Mouse (Mus musculus) lung, embryonic 14.5 days (tissue): ENCODE data around the gene Hmgb2. TPM values are rescaled to one million over a fixed set of nuclear protein-coding genes. Genes with fewer than 3 reads are reported as not detected.

Source experiments
- ATAC-seq: fragments of 200-750 bp; cut with Nextera tagmentation; 2 replicates; pipeline ENCODE4 v1.8.0; 2017; ENCODE audit warnings: mild to moderate bottlenecking, moderate TSS enrichment, moderate library complexity; ENCODE audit not compliant: insufficient read depth
- DNase-seq: peaks from one replicate; pipeline ENCODE4 v3.0.0-alpha.2; 2015
- H3K27ac ChIP-seq: fragments of 300-500 bp; sonication (generic); 2 replicates; pipeline ENCODE4 v1.5.1; 2014; ENCODE audit warnings: low read depth, mild to moderate bottlenecking, moderate library complexity
- H3K27me3 ChIP-seq: fragments of 300-500 bp; sonication (generic); 2 replicates; pipeline ENCODE4 v1.6.1; 2014; ENCODE audit warnings: low read length, control low read depth; ENCODE audit not compliant: insufficient read depth
- H3K36me3 ChIP-seq: fragments of 300-500 bp; sonication (generic); 2 replicates; pipeline ENCODE4 v1.6.1; 2014; ENCODE audit warnings: control low read depth; ENCODE audit not compliant: insufficient read depth
- H3K4me1 ChIP-seq: fragments of 300-500 bp; sonication (generic); 2 replicates; pipeline ENCODE4 v1.6.1; 2014; ENCODE audit warnings: antibody characterized with exemption, control low read depth; ENCODE audit not compliant: insufficient read depth
- H3K4me2 ChIP-seq: fragments of 300-500 bp; sonication (generic); 2 replicates; pipeline ENCODE4 v1.6.1; 2014; ENCODE audit warnings: mild to moderate bottlenecking
- H3K4me3 ChIP-seq: fragments of 300-500 bp; sonication (generic); 2 replicates; pipeline ENCODE4 v1.5.1; 2014; ENCODE audit warnings: low read depth, low read length
- H3K9ac ChIP-seq: fragments of 300-500 bp; sonication (generic); 2 replicates; pipeline ENCODE4 v1.6.1; 2014
- H3K9me3 ChIP-seq: fragments of 300-500 bp; sonication (generic); 2 replicates; pipeline ENCODE4 v1.6.1; 2016; ENCODE audit warnings: low read depth, low read length, control low read depth
- CTCF ChIP-seq: IDR thresholded peaks from 2 replicates; pipeline ENCODE4 v1.5.1; 2016; ENCODE audit warnings: antibody characterized with exemption, low read depth
- WGBS: fragments of 180-500 bp; shearing (Covaris S2); extraction: QIAGEN DNeasy Blood & Tissue Kit; methylation state at CpG from one replicate; pipeline ENCODE4 v1.1.7; 2014; 5-methylcytosine and 5-hydroxymethylcytosine counted together
- polyA plus RNA-seq: library from polyadenylated mRNA; unstranded; fragments of >200 nt; fragmentation: Nextera tagmentation; extraction: Ambion mirVana; gene quantifications from 2 replicates; pipeline ENCODE4 v1.2.1, GENCODE M21; 2014

Gene Hmgb2
- 500 and 503 TPM in 2 replicates for polyA plus RNA-seq

DNA sequence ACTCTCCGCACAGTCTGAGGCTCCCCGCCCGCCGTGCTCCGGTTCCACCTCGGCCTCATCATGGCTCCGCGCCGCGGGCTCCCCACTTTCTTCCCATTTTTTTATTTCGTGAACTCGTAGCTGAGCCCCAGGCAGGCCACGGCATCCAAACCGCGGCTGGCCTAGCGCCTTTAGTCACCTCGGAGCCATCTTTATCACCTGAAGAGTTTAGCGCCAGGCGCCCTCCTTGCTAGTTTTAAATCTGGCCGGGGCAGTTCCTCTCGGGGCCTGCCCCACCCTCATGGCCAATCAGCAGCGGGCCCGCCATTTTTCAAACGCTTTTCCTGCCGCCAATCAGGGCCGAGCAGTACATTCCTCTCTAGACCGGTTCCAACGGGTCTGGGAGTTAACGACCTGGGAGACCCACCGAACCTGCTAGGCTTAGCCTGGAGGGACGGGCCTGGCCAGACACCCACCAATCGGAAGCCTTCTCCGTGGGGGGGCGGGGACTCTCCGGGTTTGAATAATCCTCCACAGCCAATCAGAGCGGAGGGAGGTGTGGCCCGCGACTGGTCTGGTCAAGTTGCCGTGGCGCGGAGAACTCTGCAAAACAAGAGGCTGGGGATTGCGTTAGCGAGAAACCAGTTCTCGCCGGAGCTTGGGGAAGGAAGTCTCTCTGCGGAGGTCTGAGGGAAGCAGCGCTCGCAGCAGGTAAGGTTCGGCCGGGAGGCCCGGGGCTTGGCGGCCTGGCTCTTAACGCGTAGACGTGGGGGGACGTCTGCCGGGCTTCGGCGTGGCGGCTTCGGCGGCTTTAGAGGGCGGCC, at the start of gene Hmgb2:
TSS of gene Hmgb2 (plus strand) at position 592 of the 803 bp plus-strand sequence.
- H3K4me2 ChIP-seq: peak within 1 kb of the TSS; percentile 89
- no peak for TF ChIP-seq CTCF
- no peaks in the 10 kb centered on the region for H3K27me3 ChIP-seq
- H3K4me3 ChIP-seq: peak within 1 kb of the TSS; percentile 93
- WGBS: 0% methylated on average over 63 of the region's 63 CpGs
- peak within 1 kb of the TSS; percentile 100 for H3K27ac ChIP-seq
- no peaks in the 10 kb centered on the region for H3K9me3 ChIP-seq
- peak within 1 kb of the TSS; percentile 100 for H3K9ac ChIP-seq
- peaks cover 32% of the 10 kb centered on the region for H3K36me3 ChIP-seq
- peak; percentile 99 for DNase-seq
- no peaks in the 10 kb centered on the region; the same call in 1 of the 2 replicates for H3K4me1 ChIP-seq
- peak; percentile 100 for ATAC-seq

DNA sequence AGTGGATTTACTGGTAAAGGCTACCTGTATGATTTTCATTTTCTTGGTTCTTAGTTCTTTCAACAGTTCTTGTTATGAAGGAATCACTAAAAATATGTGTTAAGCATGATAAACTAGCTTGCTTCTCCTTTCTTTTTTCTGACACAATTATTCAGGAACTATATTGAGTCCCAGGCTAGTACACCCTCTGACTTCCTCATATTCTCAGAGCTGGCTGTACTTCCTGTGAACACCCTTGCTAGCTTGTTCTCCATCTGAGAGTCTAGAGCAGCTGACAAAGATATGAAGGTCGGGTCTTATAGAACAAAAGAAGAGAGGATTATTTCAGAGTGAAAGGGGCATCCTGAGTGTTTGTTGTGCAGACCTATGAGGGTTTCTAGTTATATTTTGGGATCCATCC, 48.9 kb upstream of the Hmgb2 start:
- no peak for TF ChIP-seq CTCF
- no peak overlapping the region for H3K9ac ChIP-seq
- H3K4me2 ChIP-seq: no peak overlapping the region
- H3K36me3 ChIP-seq: no peaks in the 10 kb centered on the region
- H3K4me3 ChIP-seq: no peak overlapping the region
- H3K27me3 ChIP-seq: no peaks in the 10 kb centered on the region
- no peaks in the 10 kb centered on the region for H3K9me3 ChIP-seq
- DNase-seq (no peak), ATAC-seq (no peak)
- WGBS: 42% methylated on average over 1 of the region's 1 CpGs
- no peaks in the 10 kb centered on the region for H3K4me1 ChIP-seq
- no peak overlapping the region for H3K27ac ChIP-seq

DNA sequence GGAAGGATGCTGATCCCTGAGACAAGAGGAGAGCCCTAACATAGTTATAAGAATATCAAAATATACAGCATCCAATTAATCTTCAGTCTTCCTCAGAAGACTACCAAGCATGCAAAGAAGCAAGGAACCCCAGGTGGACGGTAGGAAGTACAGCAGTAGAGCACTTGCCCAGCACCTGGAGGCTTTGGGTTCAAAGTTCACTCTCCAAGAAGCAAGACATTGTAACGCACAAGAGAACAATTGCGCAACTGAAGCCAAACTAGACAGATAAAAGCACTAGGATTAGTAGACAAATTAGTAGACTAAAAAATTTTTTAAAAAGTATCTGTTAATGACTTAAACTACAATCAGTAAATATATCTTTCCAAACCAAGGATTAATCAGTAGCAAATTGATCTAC, 48.0 kb upstream of the Hmgb2 start:
- WGBS: 80% methylated on average over 3 of the region's 3 CpGs
- DNase-seq: no peak
- H3K4me3 ChIP-seq: no peak overlapping the region
- ATAC-seq: no peak
- H3K36me3 ChIP-seq: no peaks in the 10 kb centered on the region
- no peak for TF ChIP-seq CTCF
- no peaks in the 10 kb centered on the region for H3K9me3 ChIP-seq
- H3K27ac ChIP-seq: no peak overlapping the region
- H3K4me2 ChIP-seq: no peak overlapping the region
- no peak overlapping the region for H3K9ac ChIP-seq
- H3K27me3 ChIP-seq: no peaks in the 10 kb centered on the region
- no peaks in the 10 kb centered on the region for H3K4me1 ChIP-seq

DNA sequence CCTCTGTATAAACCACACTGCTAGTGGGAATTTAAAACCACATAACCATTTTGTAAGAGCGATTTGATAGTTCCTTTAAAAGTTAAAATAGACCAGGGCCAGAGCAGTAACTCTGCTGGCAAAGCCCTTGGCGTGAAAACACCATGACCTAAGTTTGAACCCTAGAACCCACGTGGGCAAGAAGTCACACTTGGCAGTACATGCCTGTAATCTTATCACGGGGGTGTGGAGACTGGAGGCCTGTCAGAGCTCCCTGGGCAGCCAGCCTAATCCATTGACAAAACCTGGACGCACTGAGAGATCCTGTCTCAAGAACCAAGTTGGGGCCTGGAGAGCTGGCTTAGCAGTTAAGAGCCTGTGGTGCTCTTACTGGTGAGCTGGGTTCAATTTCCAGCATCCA, 43.1 kb upstream of the Hmgb2 start:
- no peak overlapping the region for H3K9ac ChIP-seq
- ATAC-seq (peak; percentile 84), DNase-seq (peak; percentile 78)
- TF ChIP-seq CTCF: no peak
- no peak overlapping the region for H3K4me3 ChIP-seq
- no peaks in the 10 kb centered on the region for H3K9me3 ChIP-seq
- no peak overlapping the region for H3K4me2 ChIP-seq
- no peaks in the 10 kb centered on the region for H3K4me1 ChIP-seq
- no peaks in the 10 kb centered on the region for H3K27me3 ChIP-seq
- no peak overlapping the region for H3K27ac ChIP-seq
- no peaks in the 10 kb centered on the region for H3K36me3 ChIP-seq
- 25% methylated on average over 5 of the region's 5 CpGs for WGBS

DNA sequence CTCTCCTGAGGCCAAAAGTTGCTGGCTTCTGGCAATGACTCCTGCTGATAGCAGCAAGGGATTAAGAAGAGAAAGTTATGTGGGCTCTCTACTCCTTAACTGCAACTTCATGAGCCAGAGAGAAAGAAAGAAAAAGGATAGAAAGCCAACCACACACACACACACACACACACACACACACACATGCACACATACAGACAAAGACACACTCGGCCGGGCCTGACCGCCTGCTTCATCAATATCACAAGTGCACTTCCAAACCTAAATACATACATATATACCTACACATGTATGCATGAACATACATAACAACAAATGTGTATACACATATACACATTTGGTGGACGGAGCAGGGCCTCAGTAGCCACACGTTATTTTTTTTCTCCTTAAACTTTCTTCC, 40.8 kb upstream of the Hmgb2 start:
- no peak overlapping the region for H3K9ac ChIP-seq

DNA sequence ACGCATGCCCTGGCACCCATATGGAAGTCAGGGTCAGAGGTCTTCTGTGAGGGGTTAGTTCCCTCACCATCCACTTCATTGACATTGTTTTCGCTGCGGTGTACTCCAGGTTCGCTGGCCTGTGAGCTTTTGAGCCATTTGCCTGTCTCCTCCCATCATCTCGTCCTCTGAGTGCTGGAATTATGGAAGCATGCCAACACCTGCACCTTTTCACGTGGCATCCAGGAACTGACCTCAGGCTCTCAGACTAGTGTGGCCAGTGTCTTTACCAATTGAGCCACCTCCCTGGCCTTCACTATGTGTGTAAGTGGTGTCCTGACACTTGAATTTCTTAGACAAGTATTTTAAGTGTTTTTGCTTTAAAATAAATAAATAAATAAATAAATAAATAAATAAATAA, 38.0 kb upstream of the Hmgb2 start:
- no peak for TF ChIP-seq CTCF
- no peak overlapping the region for H3K9ac ChIP-seq
- WGBS: 62% methylated on average over 6 of the region's 6 CpGs

More for the DNA sequence above, 40.8 kb upstream of the Hmgb2 start:
- no peaks in the 10 kb centered on the region for H3K4me1 ChIP-seq
- WGBS: 87% methylated on average over 5 of the region's 5 CpGs
- H3K27ac ChIP-seq: no peak overlapping the region
- no peaks in the 10 kb centered on the region for H3K36me3 ChIP-seq
- no peak for TF ChIP-seq CTCF
- ATAC-seq (no peak), DNase-seq (no peak)
- H3K4me3 ChIP-seq: no peak overlapping the region
- H3K9me3 ChIP-seq: no peaks in the 10 kb centered on the region
- H3K27me3 ChIP-seq: no peaks in the 10 kb centered on the region
- no peak overlapping the region for H3K4me2 ChIP-seq

DNA sequence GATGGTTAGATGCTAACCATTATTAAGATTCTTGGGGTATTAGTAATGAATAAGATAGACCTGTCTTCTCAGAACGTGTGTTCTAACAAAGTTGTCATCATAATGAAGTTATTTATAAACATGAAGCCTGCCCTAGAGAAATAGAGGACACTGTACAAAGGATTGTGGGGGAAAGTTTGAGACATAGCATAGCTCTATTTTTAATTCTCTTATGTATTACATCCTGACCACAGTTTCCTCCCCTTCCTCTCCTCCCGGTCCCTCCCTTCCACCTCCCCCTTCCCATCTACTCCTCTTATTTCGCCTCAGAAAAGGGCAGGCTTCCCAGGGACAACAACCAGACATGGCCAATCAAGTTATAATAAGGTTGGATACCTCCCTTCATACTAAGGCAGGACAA, 33.3 kb upstream of the Hmgb2 start:
- no peak overlapping the region for H3K27ac ChIP-seq
- no peak for ATAC-seq
- H3K9ac ChIP-seq: no peak overlapping the region
- peaks cover 15% of the 10 kb centered on the region for H3K36me3 ChIP-seq
- no peaks in the 10 kb centered on the region for H3K9me3 ChIP-seq
- 58% methylated on average over 3 of the region's 3 CpGs for WGBS
- H3K27me3 ChIP-seq: no peaks in the 10 kb centered on the region
- no peak for TF ChIP-seq CTCF
- H3K4me2 ChIP-seq: no peak overlapping the region
- no peaks in the 10 kb centered on the region for H3K4me1 ChIP-seq
- H3K4me3 ChIP-seq: no peak overlapping the region
- no peak for DNase-seq

More for the DNA sequence above, 38.0 kb upstream of the Hmgb2 start:
- ATAC-seq: no peak
- no peak overlapping the region for H3K4me3 ChIP-seq
- no peak for DNase-seq
- H3K27me3 ChIP-seq: no peaks in the 10 kb centered on the region
- no peaks in the 10 kb centered on the region for H3K9me3 ChIP-seq
- H3K4me1 ChIP-seq: no peaks in the 10 kb centered on the region
- H3K36me3 ChIP-seq: no peaks in the 10 kb centered on the region
- H3K27ac ChIP-seq: no peak overlapping the region
- no peak overlapping the region for H3K4me2 ChIP-seq
